18 mouse cellular contexts compared by ENCODE assay signal in the genomic region with DNA sequence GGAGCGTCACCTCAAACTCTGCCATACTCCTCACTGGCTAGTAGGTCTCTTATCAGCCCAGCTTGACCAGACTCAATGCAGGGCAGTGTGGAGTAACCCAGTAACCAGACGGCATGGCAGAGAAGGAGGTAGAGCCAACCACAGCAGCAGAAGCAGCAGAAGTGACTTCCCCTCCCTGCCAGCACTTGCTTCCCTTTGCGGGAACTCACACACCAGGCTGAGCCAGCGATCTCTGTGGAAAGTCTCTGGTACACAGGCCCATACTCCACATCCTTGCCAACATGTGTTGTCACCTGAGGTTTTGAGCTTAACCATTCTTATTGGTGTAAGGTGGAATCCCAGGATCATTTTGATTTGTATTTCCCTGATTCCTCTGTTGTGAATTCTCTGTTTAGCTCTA.
"Had no signal": no experiment of that assay in that cellular context is flagged by ENCODE, and none has a peak within 500 bp of the region (broad histone marks: within the 10 kb centered on the region; RNA-seq: fewer than 3 reads in every experiment).

No protein-coding gene starts in this region.

- H3K4me1 ChIP-seq: midbrain, embryonic 12.5 days; neural tube, embryonic 15.5 days; stomach, embryonic 15.5 days had no signal

- ATAC-seq: intestine, embryonic 16.5 days; midbrain, embryonic 16.5 days had no signal

- DNase-seq: kidney, adult 18-20 months; kidney, adult 9 months; kidney, postnatal 14 days; kidney, postnatal 4 days; layer of hippocampus, adult 9-11 months; lung, adult 18-20 months; lung, postnatal 14 days; right cerebral cortex, adult 18-20 months; right cerebral cortex, postnatal 25 days; spleen, adult 18-20 months; thymus, postnatal 25 days had no signal

- H3K36me3 ChIP-seq: midbrain, embryonic 12.5 days; neural tube, embryonic 15.5 days; stomach, embryonic 15.5 days had no signal

- H3K27me3 ChIP-seq: midbrain, embryonic 12.5 days; neural tube, embryonic 15.5 days; stomach, embryonic 15.5 days had no signal

- H3K9me3 ChIP-seq: midbrain, embryonic 12.5 days; neural tube, embryonic 15.5 days; stomach, embryonic 15.5 days had no signal

- H3K4me3 ChIP-seq: left cerebral cortex, adult 2 months; midbrain, embryonic 12.5 days; myocyte; neural tube, embryonic 15.5 days; stomach, embryonic 15.5 days had no signal
